Mouse (Mus musculus) lung, adult 2 months (tissue): Measurements from ENCODE around the gene Trim69. TPM values are rescaled to one million over a fixed set of nuclear protein-coding genes. Genes with fewer than 3 reads are reported as not detected.

Experiments used
- DNase-seq: peaks from one replicate; pipeline ENCODE4 v3.0.0; 2022
- H3K4me1 ChIP-seq: fragments of 200-500 bp; 2 replicates; pipeline ENCODE4 v1.6.1; 2011; ENCODE audit warnings: low read length; ENCODE audit not compliant: control insufficient read depth, insufficient read depth
- H3K4me3 ChIP-seq: fragments of 200-500 bp; replicated peaks from 2 replicates; pipeline ENCODE3; 2011; ENCODE audit warnings: low read depth, mild to moderate bottlenecking, control low read depth, low read length; ENCODE audit errors: extremely low read depth
- CTCF ChIP-seq: fragments of 200-500 bp; IDR thresholded peaks from 2 replicates; pipeline ENCODE4 v1.5.1; 2011; ENCODE audit warnings: mild to moderate bottlenecking, low read length, control low read depth; ENCODE audit not compliant: insufficient read depth
- POLR2A ChIP-seq: fragments of 200-500 bp; IDR thresholded peaks from 2 replicates; pipeline ENCODE4 v1.6.1; 2011; ENCODE audit warnings: low read depth, mild to moderate bottlenecking, control low read depth, low read length, borderline replicate concordance; ENCODE audit errors: extremely low read depth
- whole genome bisulfite sequencing: fragments of 180-500 bp; shearing (Covaris S2); methylation state at CpG from one replicate; pipeline ENCODE4 v1.1.7; 2018; 5-methylcytosine and 5-hydroxymethylcytosine counted together
- polyA plus RNA-seq: library from polyadenylated mRNA; depleted of rRNA; stranded (reverse); fragments of >200 nt; gene quantifications from 2 replicates; pipeline ENCODE4 v1.2.3, GENCODE M21; 2012

Trim69 gene
- polyA plus RNA-seq, 1 experiment: 0.08 TPM

DNA sequence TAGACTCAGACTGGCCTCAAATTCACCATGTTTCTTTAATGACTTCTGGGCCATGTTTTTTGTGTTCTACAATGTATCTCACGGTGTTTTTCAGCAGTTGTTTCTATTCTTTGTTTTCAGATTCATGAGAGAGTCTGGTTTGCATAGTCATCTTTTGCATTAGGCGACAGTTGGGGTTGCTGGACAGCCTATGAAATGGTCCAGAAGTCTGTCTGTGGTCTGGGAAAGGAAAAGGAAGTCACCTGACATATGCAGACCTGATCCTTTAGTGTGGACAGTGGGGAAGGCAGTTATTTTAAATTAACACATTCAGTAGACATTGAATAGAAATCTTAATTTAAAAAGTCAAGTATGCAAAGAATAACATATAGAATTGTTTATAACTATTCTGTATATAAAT is 2.0 kb downstream of the Trim69 start:
- 74% methylated on average over 2 of the region's 2 CpGs for WGBS
- Histone ChIP-seq H3K4me3 (no peak overlapping the region), H3K4me1 (peaks cover 3% of the 10 kb centered on the region)
- TF ChIP-seq POLR2A (no peak), CTCF (no peak)
- no peak for DNase-seq

DNA sequence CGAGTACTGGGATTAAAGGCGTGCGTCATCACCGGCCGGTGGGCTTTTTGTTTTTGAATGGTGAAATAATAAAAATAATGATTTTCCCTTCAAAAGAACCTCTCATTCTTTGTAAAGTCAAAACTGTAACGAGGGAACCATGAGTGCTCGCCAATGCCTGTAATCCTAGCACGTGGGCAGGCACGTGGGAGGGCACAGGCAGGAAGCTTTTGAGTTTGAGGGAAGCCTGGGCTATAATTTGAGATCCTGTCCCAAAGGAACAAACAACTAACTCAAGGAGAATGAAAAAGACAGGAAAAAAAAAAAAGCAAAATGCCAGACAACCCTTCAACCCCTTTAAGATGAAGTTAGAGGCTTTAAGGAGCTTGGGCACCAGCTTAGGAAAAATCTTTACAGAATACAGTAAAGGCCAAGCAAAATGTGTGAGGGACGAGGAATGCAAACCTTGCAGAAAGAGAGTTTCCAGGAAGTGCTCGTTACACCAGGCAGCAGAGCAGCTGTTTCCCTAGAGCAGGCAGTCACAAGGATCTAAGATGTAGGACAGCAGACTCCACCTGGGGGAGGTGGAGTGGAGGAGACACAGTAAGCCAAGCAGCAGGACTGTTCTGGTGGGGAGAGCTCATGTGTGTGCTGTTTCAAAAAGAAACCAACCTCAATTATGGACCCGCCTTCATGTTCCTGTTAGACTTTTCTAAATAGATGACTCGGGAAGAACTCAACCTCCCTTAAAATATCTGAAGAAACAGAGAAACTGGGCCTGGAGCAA is 3.1 kb downstream of the Trim69 start:
- no peak for DNase-seq
- 59% methylated on average over 13 of the region's 13 CpGs for WGBS
- TF ChIP-seq CTCF (no peak), POLR2A (no peak)
- Histone ChIP-seq H3K4me1 (no peaks in the 10 kb centered on the region; the same call in 1 of the 2 replicates), H3K4me3 (peak overlapping the region; percentile 13)

GRCm38 (mm10) chr2:122164293-122164692 is 3.8 kb downstream of the Trim69 start:
- no peak for DNase-seq
- 72% methylated on average over 11 of the region's 11 CpGs for WGBS
- Histone ChIP-seq H3K4me1 (no peaks in the 10 kb centered on the region), H3K4me3 (no peak overlapping the region)
- no peak for TF ChIP-seq POLR2A
- TF ChIP-seq CTCF: no peak

GRCm38 (mm10) chr2:122171292-122171691 is 10.8 kb downstream of the Trim69 start:
- TF ChIP-seq POLR2A: no peak
- TF ChIP-seq CTCF: no peak
- no peak for DNase-seq
- no peak overlapping the region for H3K4me3 ChIP-seq
- 69% methylated on average over 6 of the region's 6 CpGs for WGBS
- no peaks in the 10 kb centered on the region for H3K4me1 ChIP-seq

DNA sequence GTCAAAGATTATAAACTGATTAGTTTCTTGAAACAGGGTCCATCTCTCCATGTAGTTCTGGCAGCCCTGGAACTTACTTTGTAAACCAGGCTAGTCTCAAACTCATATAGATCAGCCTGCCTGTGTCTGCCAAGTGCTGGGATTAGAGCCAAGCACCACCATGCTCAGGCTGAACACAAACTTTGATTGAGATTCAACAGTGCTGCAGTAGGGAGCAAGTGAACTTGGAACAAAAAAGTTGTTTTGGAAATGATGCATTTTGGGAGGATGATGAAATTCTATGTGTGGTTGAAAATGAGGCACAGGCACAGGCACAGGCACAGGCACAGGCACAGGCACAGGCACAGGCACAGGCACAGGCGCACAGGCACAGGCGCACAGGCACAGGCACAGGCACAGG is 11.7 kb downstream of the Trim69 start:
- Histone ChIP-seq H3K4me1 (no peaks in the 10 kb centered on the region), H3K4me3 (no peak overlapping the region)
- 90% methylated on average over 2 of the region's 2 CpGs for WGBS
- TF ChIP-seq CTCF (no peak), POLR2A (no peak)
- no peak for DNase-seq

- no peak overlapping the region for H3K4me3 ChIP-seq
- WGBS: 59% methylated on average over 8 of the region's 8 CpGs
Measured at GRCm38 (mm10) chr2:122180051-122180822, 19.7 kb downstream of the Trim69 start.

GRCm38 (mm10) chr2:122185086-122185485 is 24.6 kb downstream of the Trim69 start:
- 72% methylated on average over 4 of the region's 4 CpGs for WGBS
- TF ChIP-seq POLR2A (no peak), CTCF (no peak)
- no peak for DNase-seq
- Histone ChIP-seq H3K4me1 (no peaks in the 10 kb centered on the region), H3K4me3 (no peak overlapping the region)

More at GRCm38 (mm10) chr2:122180051-122180822, 19.7 kb downstream of the Trim69 start:
- no peaks in the 10 kb centered on the region for H3K4me1 ChIP-seq
- TF ChIP-seq CTCF (no peak), POLR2A (no peak)
- DNase-seq: no peak

DNA sequence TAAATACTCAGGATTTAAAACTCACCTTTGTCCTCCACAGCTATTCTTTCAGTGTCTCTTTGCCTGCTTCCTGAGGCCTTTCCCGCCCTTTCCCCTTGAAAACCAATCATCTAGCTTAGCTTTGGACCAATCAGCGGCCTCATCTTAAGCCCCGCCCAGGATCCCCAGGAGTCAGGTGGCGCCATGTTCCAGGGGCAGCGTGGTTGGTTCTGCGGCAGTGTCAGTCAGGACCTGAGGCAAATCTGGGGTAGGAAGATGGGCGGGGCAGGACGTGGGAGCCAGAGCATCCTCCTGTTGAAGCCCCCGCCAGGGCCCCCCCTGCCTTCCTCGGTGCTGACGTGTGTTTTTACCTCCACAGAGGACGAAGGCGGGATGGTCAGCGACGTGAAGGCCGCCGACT is 25.6 kb downstream of the Trim69 start, which contains the start of the genes Patl2 and Terb2:
Gene Patl2 (minus strand): TSS at position 84 of the 400 bp plus-strand sequence.
Gene Terb2 (plus strand): TSS at position 167 of the 400 bp plus-strand sequence.
- no peak for DNase-seq
- TF ChIP-seq POLR2A (no peak), CTCF (no peak)
- Histone ChIP-seq H3K4me1 (no peaks in the 10 kb centered on the region), H3K4me3 (no peak within 1 kb of the TSS)
- WGBS: 77% methylated on average over 17 of the region's 17 CpGs

- 91% methylated on average over 3 of the region's 3 CpGs for WGBS
- Histone ChIP-seq H3K4me1 (no peaks in the 10 kb centered on the region), H3K4me3 (no peak overlapping the region)
- TF ChIP-seq POLR2A (no peak), CTCF (no peak)
- no peak for DNase-seq
Measured at GRCm38 (mm10) chr2:122186751-122187150, 26.3 kb downstream of the Trim69 start.

DNA sequence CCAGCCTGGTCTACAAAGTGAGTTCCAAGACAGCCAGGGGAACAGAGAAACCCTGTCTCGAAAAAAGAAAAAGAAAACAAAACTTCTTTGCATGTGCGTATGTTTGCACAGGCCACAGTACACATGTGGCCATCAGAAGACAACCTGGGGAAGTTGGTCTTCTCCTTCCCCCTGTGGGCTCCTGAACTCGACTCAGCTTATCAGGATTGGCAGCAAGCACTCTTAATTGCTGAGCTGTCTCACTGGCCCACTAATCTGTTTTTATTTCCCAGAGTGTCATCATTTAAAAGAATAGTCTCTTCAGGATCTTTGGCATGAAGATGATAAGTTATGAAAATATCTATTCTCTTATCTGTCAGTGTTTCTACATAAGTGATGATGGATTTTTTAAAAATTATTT is 31.3 kb downstream of the Trim69 start:
- no peak for TF ChIP-seq CTCF
- TF ChIP-seq POLR2A: no peak
- Histone ChIP-seq H3K4me3 (no peak overlapping the region), H3K4me1 (no peaks in the 10 kb centered on the region)
- no peak for DNase-seq
- WGBS: 67% methylated on average over 3 of the region's 3 CpGs
